Mouse (Mus musculus) layer of hippocampus, adult 18-20 months (tissue): ENCODE data around the gene Psme2. TPM values are rescaled to one million over a fixed set of nuclear protein-coding genes. Genes with fewer than 3 reads are reported as not detected.

Experiments
- DNase-seq, 2 experiments: peaks; one replicate each; pipeline ENCODE4 v3.0.0; 2022; ENCODE audit warnings: low spot score in 2 of 2
- total RNA-seq, 2 experiments: library from RNA; stranded (reverse); gene quantifications; 2 replicates each; pipeline ENCODE4 v1.2.3; 2021

Gene Psme2
- total RNA-seq, 2 experiments from 2014 or later, result 53.7 to 57.4 TPM

DNA sequence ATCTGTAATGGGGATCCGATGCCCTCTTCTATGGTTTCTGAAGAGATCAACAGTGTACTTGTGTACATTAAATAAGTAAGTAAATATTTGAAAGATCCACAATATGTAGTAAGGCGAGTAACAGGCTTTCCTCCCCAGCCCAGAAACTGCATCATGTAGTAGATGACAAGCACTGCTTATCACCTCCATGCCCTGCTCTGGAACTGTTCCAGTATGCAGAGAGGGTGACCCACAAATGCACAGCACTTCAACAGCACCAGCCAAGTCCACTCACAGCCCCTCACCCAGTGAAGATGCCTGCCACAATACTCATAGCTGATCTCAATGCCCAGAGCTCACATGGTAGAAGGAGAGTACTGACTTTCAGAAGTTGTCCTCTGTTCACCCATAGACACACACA is 20.3 kb downstream of the Psme2 start:
- DNase-seq, result no peak

- no peak for DNase-seq
Measured at GRCm38 (mm10) chr14:55567496-55567895, 23.4 kb downstream of the Psme2 start.

DNA sequence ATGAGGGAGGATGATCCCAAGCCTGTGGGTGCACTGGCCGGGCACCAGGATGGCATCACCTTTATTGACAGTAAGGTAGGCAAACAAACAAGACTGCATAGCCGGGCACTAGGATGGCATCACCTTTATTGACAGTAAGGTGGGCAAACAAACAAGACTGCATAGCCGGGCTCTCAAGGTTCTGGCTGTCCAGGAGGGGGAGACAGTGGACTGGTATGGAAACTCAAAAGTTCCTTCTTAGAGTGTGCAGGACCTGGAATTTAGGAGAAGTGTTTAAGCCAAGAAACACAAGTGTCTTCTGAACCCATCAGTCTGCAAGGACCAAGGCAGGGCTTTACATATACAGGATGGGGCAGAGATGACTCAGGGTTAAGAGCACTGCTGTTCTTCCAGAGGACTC is 25.2 kb downstream of the Psme2 start:
- DNase-seq, result no peak

GRCm38 (mm10) chr14:55563249-55563648 is 27.7 kb downstream of the Psme2 start:
- DNase-seq, result no peak

GRCm38 (mm10) chr14:55561860-55562259 is 29.1 kb downstream of the Psme2 start:
- DNase-seq, result no peak

DNA sequence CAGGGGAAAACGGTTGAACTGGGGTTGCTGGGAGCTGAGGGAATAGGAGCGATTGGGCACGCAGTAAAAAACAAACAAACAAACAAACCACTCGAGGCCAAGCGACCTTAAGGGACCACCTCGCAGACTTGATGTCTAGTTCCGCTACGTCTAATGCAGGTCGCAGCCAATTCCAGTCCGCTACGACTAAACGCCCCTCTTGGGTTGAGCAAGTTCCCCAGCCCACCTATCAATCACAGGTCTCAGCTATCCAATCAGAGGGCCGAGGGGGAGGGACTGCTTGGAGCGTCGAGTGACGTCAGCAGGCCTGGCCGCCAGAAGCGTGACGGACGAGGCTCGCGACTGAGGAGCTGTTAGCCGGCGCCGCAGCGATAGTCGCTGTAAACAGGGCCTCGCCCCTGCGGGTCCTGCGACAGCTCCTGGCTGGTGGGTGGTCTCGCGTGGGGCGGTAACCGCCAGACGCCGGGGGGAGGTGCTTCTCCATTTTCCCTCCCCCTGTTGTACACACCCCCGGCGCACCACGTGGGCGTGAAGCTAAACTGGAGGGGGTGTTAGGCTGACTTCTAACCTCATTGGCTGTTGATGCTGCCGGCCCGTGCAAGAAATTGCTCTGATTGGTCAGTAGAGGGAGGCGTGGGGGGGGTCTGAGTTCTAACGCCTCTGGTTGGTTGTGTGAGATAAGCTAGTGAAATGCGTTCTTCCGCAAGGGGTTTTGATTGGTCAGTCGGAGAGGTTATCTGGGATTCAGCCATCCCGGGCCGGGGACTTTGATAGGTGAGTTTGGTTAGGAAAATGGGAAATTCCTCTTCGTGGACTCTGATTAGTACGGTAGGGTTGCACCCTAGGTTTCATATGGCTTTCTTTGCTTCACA is 30.5 kb downstream of the Psme2 start, which contains the start of gene A730061H03Rik:
Gene A730061H03Rik, minus strand, starts transcription at position 205 of the 872 bp plus-strand sequence.
- DNase-seq, result peak; percentile 99

- peak; percentile 83 to 90 for DNase-seq
Measured at GRCm38 (mm10) chr14:55559799-55560201, 31.1 kb downstream of the Psme2 start, which contains the start of gene Dcaf11. Gene Dcaf11, plus strand, starts transcription at chr14:55560006.

- DNase-seq, result no peak
Measured at GRCm38 (mm10) chr14:55558740-55559448, 32.0 kb downstream of the Psme2 start.

DNA sequence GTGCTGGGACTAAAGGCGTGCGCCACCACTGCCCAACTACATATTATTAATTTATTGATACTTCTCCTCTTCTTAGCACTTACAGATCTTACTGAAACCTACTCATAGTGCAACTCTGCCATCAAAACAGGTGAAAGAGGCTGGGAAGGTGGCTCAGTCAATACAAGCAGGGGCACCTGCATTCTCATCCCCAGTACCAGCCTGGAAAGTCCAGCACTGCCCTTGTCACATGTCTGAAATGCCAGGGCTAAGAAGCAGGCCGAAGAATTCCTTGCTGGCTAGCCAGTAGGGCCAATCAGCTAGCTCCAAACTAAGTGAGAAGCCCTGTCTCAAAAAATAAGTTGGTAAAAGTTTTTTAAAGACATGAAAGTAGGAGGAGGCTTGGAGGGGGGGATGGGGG is 33.3 kb downstream of the Psme2 start:
- no peak for DNase-seq

DNA sequence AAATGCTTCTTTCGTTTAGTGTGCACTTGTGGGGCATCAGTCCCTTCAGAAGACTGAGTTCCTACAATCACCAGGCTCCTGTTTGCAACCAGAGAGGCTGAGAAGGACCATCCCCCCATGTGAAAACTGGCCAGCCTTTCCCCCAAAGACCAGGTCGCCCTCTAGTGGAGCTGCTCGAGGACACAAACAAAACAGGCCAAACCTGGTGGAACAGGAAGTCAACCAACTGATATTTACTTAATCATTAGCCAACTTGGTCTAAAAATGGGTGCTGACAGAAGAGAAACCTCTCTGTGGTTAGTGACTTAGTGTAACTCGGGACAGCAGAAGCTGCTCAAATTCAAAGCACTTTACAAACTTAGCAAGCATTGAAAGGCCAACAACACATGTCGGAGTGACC is 33.9 kb downstream of the Psme2 start:
- DNase-seq, result peak; percentile 72 to 80

DNA sequence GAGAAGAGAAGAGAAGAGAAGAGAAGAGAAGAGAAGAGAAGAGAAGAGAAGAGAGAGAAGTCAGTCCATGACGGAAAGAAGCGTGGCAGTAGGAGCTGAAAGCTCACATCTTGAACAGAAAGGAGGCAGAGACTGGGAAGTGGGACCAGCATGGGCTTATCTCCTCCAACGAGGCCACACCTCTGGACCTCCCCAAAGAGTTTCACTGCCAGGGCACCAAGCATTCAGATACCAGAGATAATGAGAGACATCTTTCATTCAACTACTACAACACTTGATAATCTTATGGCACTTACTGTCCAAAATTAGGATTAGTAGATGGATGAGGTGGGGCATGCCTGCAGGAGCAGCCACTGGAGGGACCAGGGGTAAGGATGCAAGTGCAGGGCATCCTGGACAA is 35.1 kb downstream of the Psme2 start:
- DNase-seq, result no peak

DNA sequence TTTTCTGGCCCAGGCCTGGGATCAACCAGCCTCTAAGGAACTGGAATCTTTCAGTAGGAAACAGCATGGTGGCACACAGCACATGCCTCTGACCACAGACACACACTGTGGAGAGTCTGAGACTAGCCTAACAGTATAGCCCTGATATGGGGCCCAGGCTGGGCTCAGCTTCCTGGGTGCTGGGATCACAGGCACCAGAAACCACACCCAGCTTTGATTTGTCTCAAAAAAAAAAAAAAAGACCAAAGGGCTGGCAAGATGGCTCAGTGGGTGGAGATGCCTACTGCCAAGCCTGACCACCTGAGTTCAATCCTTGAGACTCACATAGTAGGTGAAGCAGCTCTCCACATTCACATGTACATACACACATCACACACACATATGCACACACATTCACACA is 36.3 kb downstream of the Psme2 start:
- DNase-seq, result no peak

- no peak for DNase-seq
Measured at GRCm38 (mm10) chr14:55551794-55552193, 39.1 kb downstream of the Psme2 start.

DNA sequence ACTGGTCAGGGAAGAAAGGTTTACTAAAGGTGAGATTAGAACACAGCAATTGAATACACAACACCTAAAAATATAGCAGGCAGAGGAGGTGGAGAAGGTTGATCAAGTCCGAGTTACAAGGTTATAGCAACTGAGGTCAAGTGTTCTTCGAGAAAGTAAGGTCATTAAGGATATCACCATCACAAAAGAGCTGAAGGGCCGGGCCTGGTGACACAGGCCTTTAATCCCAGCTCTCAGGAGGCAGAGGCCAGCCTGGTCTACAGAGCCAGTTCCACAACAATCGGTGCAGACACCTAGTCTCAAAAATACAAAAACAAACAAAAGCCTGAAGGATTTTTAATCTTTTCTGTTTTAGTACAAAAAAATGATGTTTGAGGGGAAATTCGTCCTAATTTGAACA is 39.6 kb downstream of the Psme2 start:
- DNase-seq, result no peak

- DNase-seq, result no peak
Measured at GRCm38 (mm10) chr14:55550191-55550590, 40.7 kb downstream of the Psme2 start.

DNA sequence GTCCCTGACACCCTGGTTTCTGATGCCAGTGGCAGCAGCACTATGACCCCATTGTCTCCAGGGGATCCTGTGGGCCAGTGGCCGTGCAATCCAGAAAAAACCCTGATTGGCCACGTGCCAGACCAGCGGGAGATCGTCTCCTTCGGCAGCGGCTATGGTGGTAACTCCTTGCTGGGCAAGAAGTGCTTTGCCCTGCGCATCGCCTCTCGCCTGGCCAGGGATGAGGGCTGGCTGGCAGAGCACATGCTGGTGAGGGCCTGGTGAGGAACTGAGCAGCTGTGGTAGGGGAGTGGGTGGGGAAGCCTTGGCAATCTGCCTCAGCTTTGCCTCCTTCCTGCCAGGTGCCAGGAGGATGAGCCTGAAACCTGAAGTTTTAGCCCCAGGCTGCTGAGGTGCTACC is 46.6 kb downstream of the Psme2 start:
- no peak for DNase-seq

GRCm38 (mm10) chr14:55542268-55542667 is 48.6 kb downstream of the Psme2 start:
- DNase-seq, result no peak

DNA sequence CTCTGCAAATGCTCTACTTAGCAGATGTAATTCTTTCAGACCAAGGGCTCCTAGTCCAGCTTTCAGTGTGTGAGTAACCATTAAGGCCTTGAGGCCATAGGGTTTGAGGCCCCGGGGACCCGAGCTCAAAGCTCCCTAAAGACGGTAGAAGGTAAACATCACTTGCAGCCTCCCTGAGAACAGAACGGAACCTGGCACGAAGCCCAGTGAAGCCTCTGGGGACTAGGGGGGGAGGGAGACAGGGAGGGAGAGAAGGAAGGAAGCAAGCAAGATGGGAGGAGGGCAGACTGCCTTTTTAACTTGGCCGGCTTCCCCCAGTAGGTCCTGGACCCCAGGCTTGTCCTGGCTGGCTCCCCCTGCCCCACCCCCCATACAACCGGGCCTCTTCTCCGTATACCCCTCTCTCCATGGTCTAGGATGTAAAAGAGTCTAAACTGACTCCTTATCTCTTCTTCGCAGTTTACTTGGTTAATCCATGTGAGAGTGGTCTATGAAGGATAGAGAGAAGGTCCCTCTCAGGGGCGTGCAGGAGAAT is 50.1 kb downstream of the Psme2 start:
- peak; percentile 57 to 80 for DNase-seq

DNA sequence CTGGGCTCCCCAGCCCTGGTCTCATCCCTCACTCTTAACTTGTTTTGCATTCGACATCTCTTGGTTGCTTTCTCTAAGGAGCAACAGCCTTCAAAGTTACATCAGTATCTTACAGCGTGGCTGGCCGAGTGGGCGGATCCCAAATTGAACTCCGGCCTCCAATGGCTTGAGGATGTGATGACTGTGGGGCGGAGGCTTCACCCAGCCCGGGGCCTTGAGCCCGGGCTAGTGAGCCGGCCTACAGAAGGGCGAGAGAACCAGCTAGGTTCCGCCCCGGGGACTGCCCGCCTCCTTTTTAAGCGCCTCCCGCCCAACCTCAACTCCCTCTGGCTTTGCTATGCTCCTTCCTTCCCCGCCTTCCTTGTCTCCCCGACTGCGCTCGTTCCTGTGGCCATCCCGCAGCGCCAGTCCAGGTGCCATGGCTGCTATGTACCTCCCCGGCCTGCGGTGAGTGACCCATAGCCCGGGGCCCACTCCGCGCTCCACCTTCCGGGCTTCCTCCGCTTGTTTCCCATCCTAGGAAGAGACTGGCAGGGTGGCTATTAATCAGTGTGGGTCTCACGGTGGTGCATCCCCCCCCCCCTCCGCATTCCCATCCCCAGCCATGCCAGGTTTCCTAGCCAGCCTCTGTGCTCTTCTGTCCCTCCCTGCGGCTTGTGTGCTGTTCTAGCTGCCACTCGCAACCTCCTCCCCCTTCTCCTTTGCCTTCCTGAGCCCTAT is 50.7 kb downstream of the Psme2 start, which contains the start of gene Pck2:
Gene Pck2, plus strand, starts transcription at position 200 of the 720 bp plus-strand sequence.
- DNase-seq, result peak; percentile 63 to 75
